9 mouse cellular contexts compared by ENCODE assay signal in the genomic region with DNA sequence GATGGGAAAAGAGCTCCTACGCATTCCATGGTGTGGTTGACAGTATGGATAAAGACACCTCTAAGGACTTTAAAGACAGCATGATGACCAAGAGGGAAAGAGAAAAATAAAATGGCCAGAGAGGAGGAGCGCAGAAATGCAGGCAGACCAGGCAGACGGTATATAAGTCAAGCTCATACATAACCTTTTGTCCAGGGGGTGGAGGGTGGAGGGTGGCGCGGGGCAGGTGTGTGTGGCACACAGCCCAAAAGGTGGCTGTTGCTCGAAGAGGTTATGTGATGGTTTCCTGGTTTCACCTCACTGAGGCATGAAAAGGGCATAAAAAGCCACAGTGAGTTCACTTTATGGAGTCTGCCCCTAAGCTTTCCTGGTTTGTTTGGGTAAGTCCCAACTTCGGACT. TPM values are rescaled to one million over a fixed set of nuclear protein-coding genes. Genes with fewer than 3 reads are reported as not detected.
A peak's percentile ranks its signal among the peaks of the same experiment; 100 is the strongest.
DNase-seq lines count a peak whose midpoint lies in the region; ATAC-seq lines count a peak whose summit lies in the region.
"Had no signal": no experiment of that assay in that cellular context is flagged by ENCODE, and none has a peak within 500 bp of the region (broad histone marks: within the 10 kb centered on the region; RNA-seq: fewer than 3 reads in every experiment).

No protein-coding gene starts in this region.

- H3K9me3 ChIP-seq in heart, embryonic 13.5 days, result no peaks in the 10 kb centered on the region
- no peaks in the 10 kb centered on the region for H3K9me3 ChIP-seq in megakaryocyte, embryonic 14.5 days
- H3K9me3 ChIP-seq in intestine, embryonic 15.5 days, result no peaks in the 10 kb centered on the region
- no peaks in the 10 kb centered on the region for H3K9me3 ChIP-seq in neural tube, embryonic 15.5 days (replicated peaks)
- H3K9me3 ChIP-seq: embryonic facial prominence, embryonic 15.5 days had no signal

- H3K9ac ChIP-seq in heart, embryonic 13.5 days, result peak overlapping the region; percentile 25
- no peak overlapping the region for H3K9ac ChIP-seq in intestine, embryonic 15.5 days
- H3K9ac ChIP-seq in neural tube, embryonic 15.5 days (replicated peaks), result no peak overlapping the region
- H3K9ac ChIP-seq: embryonic facial prominence, embryonic 15.5 days had no signal

- H3K27ac ChIP-seq in heart, embryonic 13.5 days (replicated peaks), result peak overlapping the region; percentile 48; the same call in 1 of the 2 replicates
- no peak overlapping the region for H3K27ac ChIP-seq in intestine, embryonic 15.5 days
- H3K27ac ChIP-seq in neural tube, embryonic 15.5 days (replicated peaks), result no peak overlapping the region

- ATAC-seq in heart, embryonic 13.5 days (ENCODE audit: extremely low read depth, insufficient number of reproducible peaks, low FRiP score, low TSS enrichment), result no peak
- no peak for ATAC-seq in megakaryocyte, adult 5-6 weeks (ENCODE audit: poor library complexity, severe bottlenecking)
- ATAC-seq in intestine, embryonic 15.5 days, result no peak
- ATAC-seq in neural tube, embryonic 15.5 days (ENCODE audit: low FRiP score), result no peak

- intact Hi-C loops in heart, postnatal 36 days (cut with DNase I), result loop anchor here (10.0 kb wide), 1 partner anchor 598 kb away; a partner anchor contains a TSS

- DNase-seq in heart, postnatal 36 days, result no peak
- no peak for DNase-seq in adrenal gland, postnatal 14 days
- DNase-seq in Muller cell, postnatal 12 days (ENCODE audit: inconsistent ontology term), result no peak

- peaks cover 41% of the 10 kb centered on the region for H3K4me1 ChIP-seq in heart, embryonic 13.5 days
- peaks cover 84% of the 10 kb centered on the region for H3K4me1 ChIP-seq in megakaryocyte, embryonic 14.5 days
- peaks cover 25% of the 10 kb centered on the region for H3K4me1 ChIP-seq in intestine, embryonic 15.5 days (replicated peaks)
- H3K4me1 ChIP-seq in neural tube, embryonic 15.5 days, result peaks cover 31% of the 10 kb centered on the region

- H3K27me3 ChIP-seq in heart, embryonic 13.5 days (replicated peaks), result no peaks in the 10 kb centered on the region
- no peaks in the 10 kb centered on the region for H3K27me3 ChIP-seq in megakaryocyte, embryonic 14.5 days (replicated peaks)
- H3K27me3 ChIP-seq in intestine, embryonic 15.5 days (replicated peaks), result no peaks in the 10 kb centered on the region
- H3K27me3 ChIP-seq in neural tube, embryonic 15.5 days (replicated peaks), result no peaks in the 10 kb centered on the region
- H3K27me3 ChIP-seq: embryonic facial prominence, embryonic 15.5 days had no signal

- 79% methylated on average over 7 of the region's 7 CpGs for WGBS in heart, embryonic 13.5 days
- WGBS in intestine, embryonic 15.5 days, result 85% methylated on average over 7 of the region's 7 CpGs
- WGBS in neural tube, embryonic 15.5 days, result 94% methylated on average over 7 of the region's 7 CpGs

- peak overlapping the region; percentile 93 for H3K4me2 ChIP-seq in heart, embryonic 13.5 days
- H3K4me2 ChIP-seq in intestine, embryonic 15.5 days (replicated peaks), result peak overlapping the region; percentile 74
- peak overlapping the region; percentile 6; the same call in 1 of the 2 replicates for H3K4me2 ChIP-seq in neural tube, embryonic 15.5 days

- peaks cover 48% of the 10 kb centered on the region for H3K36me3 ChIP-seq in heart, embryonic 13.5 days
- H3K36me3 ChIP-seq in megakaryocyte, embryonic 14.5 days (replicated peaks; ENCODE audit: low read length), result peaks cover 54% of the 10 kb centered on the region
- peaks cover 33% of the 10 kb centered on the region for H3K36me3 ChIP-seq in intestine, embryonic 15.5 days
- peaks cover 36% of the 10 kb centered on the region for H3K36me3 ChIP-seq in neural tube, embryonic 15.5 days

- peak overlapping the region; percentile 92 for H3K4me3 ChIP-seq in heart, embryonic 13.5 days
- peak overlapping the region; percentile 95 for H3K4me3 ChIP-seq in megakaryocyte, embryonic 14.5 days (replicated peaks)
- H3K4me3 ChIP-seq in intestine, embryonic 15.5 days (replicated peaks), result no peak overlapping the region
- no peak overlapping the region for H3K4me3 ChIP-seq in neural tube, embryonic 15.5 days (replicated peaks)

RNA-seq across cellular contexts. Expression of a gene that starts 1.7 kb away (rescaled TPM):
- 29.2 and 30.7 TPM in 2 replicates for polyA plus RNA-seq in heart, embryonic 13.5 days (2015; fragmentation: Nextera tagmentation; extraction: Ambion mirVana)
- 10 to 100 TPM; 65.1 to 72.2 TPM for total RNA-seq in heart, postnatal 36 days (2021)
- polyA plus RNA-seq in megakaryocyte, embryonic 14.5 days (2012; ENCODE audit: insufficient read depth, low replicate concordance), result 65.9 and 69.9 TPM in 2 replicates
- total RNA-seq in megakaryocyte, adult 5-6 weeks (2015), result 29.3 and 30.2 TPM in 2 replicates
- total RNA-seq in megakaryocyte, adult 5-6 weeks (2017), result 47.9 and 49.6 TPM in 2 replicates
- 25.1 and 32.4 TPM in 2 replicates for polyA plus RNA-seq in intestine, embryonic 15.5 days (2015; fragmentation: Nextera tagmentation; extraction: Ambion mirVana)
- 41.3 and 43.5 TPM in 2 replicates for polyA plus RNA-seq in neural tube, embryonic 15.5 days (2015; fragmentation: Nextera tagmentation; extraction: Ambion mirVana)
- 74.2 and 90.1 TPM in 2 replicates for total RNA-seq in adrenal gland, postnatal 14 days (2021)

RNA-seq across cellular contexts. Expression of a gene that starts 9.2 kb away (rescaled TPM):
- polyA plus RNA-seq in heart, embryonic 13.5 days (2015; fragmentation: Nextera tagmentation; extraction: Ambion mirVana), result 28.1 and 30.5 TPM in 2 replicates
- total RNA-seq in heart, postnatal 36 days (2021), result 10 to 100 TPM; 21.0 to 21.8 TPM
- polyA plus RNA-seq in megakaryocyte, embryonic 14.5 days (2012; ENCODE audit: insufficient read depth, low replicate concordance), result 8.8 and 18.5 TPM in 2 replicates
- total RNA-seq in megakaryocyte, adult 5-6 weeks (2015), result 20.5 and 20.6 TPM in 2 replicates
- 9.5 and 9.9 TPM in 2 replicates for total RNA-seq in megakaryocyte, adult 5-6 weeks (2017)
- polyA plus RNA-seq in intestine, embryonic 15.5 days (2015; fragmentation: Nextera tagmentation; extraction: Ambion mirVana), result 33.8 and 36.3 TPM in 2 replicates
- polyA plus RNA-seq in neural tube, embryonic 15.5 days (2015; fragmentation: Nextera tagmentation; extraction: Ambion mirVana), result 21.7 and 24.6 TPM in 2 replicates
- 10.8 and 13.9 TPM in 2 replicates for total RNA-seq in adrenal gland, postnatal 14 days (2021)

RNA-seq across cellular contexts. Expression of a gene that starts 18.5 kb away (rescaled TPM):
- polyA plus RNA-seq in heart, embryonic 13.5 days (2015; fragmentation: Nextera tagmentation; extraction: Ambion mirVana), result 6.0 and 6.1 TPM in 2 replicates
- total RNA-seq in heart, postnatal 36 days (2021), result 1 to 10 TPM in 1 of 2 experiments, under 1 TPM in 1; 0.94 to 1.4 TPM
- not detected in 2 replicates for polyA plus RNA-seq in megakaryocyte, embryonic 14.5 days (2012; ENCODE audit: insufficient read depth, low replicate concordance)
- not detected in 2 replicates for total RNA-seq in megakaryocyte, adult 5-6 weeks (2015)
- total RNA-seq in megakaryocyte, adult 5-6 weeks (2017), result not detected in 2 replicates
- polyA plus RNA-seq in intestine, embryonic 15.5 days (2015; fragmentation: Nextera tagmentation; extraction: Ambion mirVana), result 8.1 and 8.6 TPM in 2 replicates
- 37.9 and 39.3 TPM in 2 replicates for polyA plus RNA-seq in neural tube, embryonic 15.5 days (2015; fragmentation: Nextera tagmentation; extraction: Ambion mirVana)
- total RNA-seq in adrenal gland, postnatal 14 days (2021), result 4.9 and 6.3 TPM in 2 replicates

RNA-seq across cellular contexts. Expression of a gene that starts 39.9 kb away (rescaled TPM):
- 9.6 and 11.3 TPM in 2 replicates for polyA plus RNA-seq in heart, embryonic 13.5 days (2015; fragmentation: Nextera tagmentation; extraction: Ambion mirVana)
- total RNA-seq in heart, postnatal 36 days (2021), result 10 to 100 TPM in 1 of 2 experiments, 1 to 10 TPM in 1; 8.5 to 10.3 TPM
- polyA plus RNA-seq in megakaryocyte, embryonic 14.5 days (2012; ENCODE audit: insufficient read depth, low replicate concordance), result 0.35 and 1.6 TPM in 2 replicates
- total RNA-seq in megakaryocyte, adult 5-6 weeks (2015), result 14.2 and 18.2 TPM in 2 replicates
- 28.5 and 31.8 TPM in 2 replicates for total RNA-seq in megakaryocyte, adult 5-6 weeks (2017)
- 13.4 and 14.8 TPM in 2 replicates for polyA plus RNA-seq in intestine, embryonic 15.5 days (2015; fragmentation: Nextera tagmentation; extraction: Ambion mirVana)
- polyA plus RNA-seq in neural tube, embryonic 15.5 days (2015; fragmentation: Nextera tagmentation; extraction: Ambion mirVana), result 7.9 and 8.8 TPM in 2 replicates
- total RNA-seq in adrenal gland, postnatal 14 days (2021), result 37.3 and 38.5 TPM in 2 replicates

RNA-seq across cellular contexts. Expression of a gene that starts 40.0 kb away (rescaled TPM):
- 19.8 and 20.4 TPM in 2 replicates for polyA plus RNA-seq in heart, embryonic 13.5 days (2015; fragmentation: Nextera tagmentation; extraction: Ambion mirVana)
- 10 to 100 TPM; 20.8 to 21.7 TPM for total RNA-seq in heart, postnatal 36 days (2021)
- 2.1 and 4.5 TPM in 2 replicates for polyA plus RNA-seq in megakaryocyte, embryonic 14.5 days (2012; ENCODE audit: insufficient read depth, low replicate concordance)
- 16.8 and 21.0 TPM in 2 replicates for total RNA-seq in megakaryocyte, adult 5-6 weeks (2015)
- 25.1 and 26.6 TPM in 2 replicates for total RNA-seq in megakaryocyte, adult 5-6 weeks (2017)
- 31.6 and 31.9 TPM in 2 replicates for polyA plus RNA-seq in intestine, embryonic 15.5 days (2015; fragmentation: Nextera tagmentation; extraction: Ambion mirVana)
- polyA plus RNA-seq in neural tube, embryonic 15.5 days (2015; fragmentation: Nextera tagmentation; extraction: Ambion mirVana), result 29.9 and 31.0 TPM in 2 replicates
- 61.0 and 67.9 TPM in 2 replicates for total RNA-seq in adrenal gland, postnatal 14 days (2021)

Comparison
In these comparisons a context has a peak if more than half of its experiments do, and no peak if none do; other contexts are left out.
1. H3K4me2 ChIP-seq: peak in every context shown above with its lines; median percentile 93 in heart, embryonic 13.5 days; 74 in intestine, embryonic 15.5 days; 6 in neural tube, embryonic 15.5 days.
2. H3K4me3 ChIP-seq: peak in heart, embryonic 13.5 days (single experiment) and megakaryocyte, embryonic 14.5 days (single experiment); none in intestine, embryonic 15.5 days (single experiment) and neural tube, embryonic 15.5 days (single experiment).